Mouse (Mus musculus) embryonic facial prominence, embryonic 12.5 days (tissue): ENCODE results near the gene Slc22a20. TPM values are rescaled to one million over a fixed set of nuclear protein-coding genes. Genes with fewer than 3 reads are reported as not detected.
A peak's percentile ranks its signal among the peaks of the same experiment; 100 is the strongest.

ENCODE experiments used
- ATAC-seq: fragments of 200-750 bp; cut with Nextera tagmentation; 2 replicates; pipeline ENCODE4 v1.8.0; 2017; ENCODE audit not compliant: insufficient number of reproducible peaks, insufficient read depth, low FRiP score, low TSS enrichment
- H3K27ac ChIP-seq: fragments of 300-500 bp; sonication (generic); 2 replicates; pipeline ENCODE4 v1.5.1; 2016; ENCODE audit warnings: mild to moderate bottlenecking
- H3K27me3 ChIP-seq: fragments of 300-500 bp; sonication (generic); 2 replicates; pipeline ENCODE4 v1.6.1; 2016; ENCODE audit warnings: mild to moderate bottlenecking, moderate library complexity
- H3K36me3 ChIP-seq: fragments of 300-500 bp; sonication (generic); 2 replicates; pipeline ENCODE4 v1.6.1; 2016; ENCODE audit warnings: mild to moderate bottlenecking
- H3K4me1 ChIP-seq: fragments of 300-500 bp; sonication (generic); 2 replicates; pipeline ENCODE4 v1.6.1; 2016
- H3K4me2 ChIP-seq: fragments of 300-500 bp; sonication (generic); replicated peaks from 2 replicates; pipeline ENCODE4 v1.6.1; 2016; ENCODE audit warnings: mild to moderate bottlenecking, moderate library complexity
- H3K4me3 ChIP-seq: fragments of 300-500 bp; sonication (generic); 2 replicates; pipeline ENCODE4 v1.5.1; 2016; ENCODE audit warnings: mild to moderate bottlenecking
- H3K9ac ChIP-seq: fragments of 300-500 bp; sonication (generic); 2 replicates; pipeline ENCODE4 v1.6.1; 2016; ENCODE audit warnings: mild to moderate bottlenecking, moderate library complexity
- H3K9me3 ChIP-seq: fragments of 300-500 bp; sonication (generic); 2 replicates; pipeline ENCODE4 v1.6.1; 2016; ENCODE audit warnings: mild to moderate bottlenecking, moderate library complexity
- WGBS: fragments of 180-500 bp; shearing (Covaris S2); methylation state at CpG from one replicate; pipeline ENCODE4 v1.1.7; 2016; 5-methylcytosine and 5-hydroxymethylcytosine counted together
- polyA plus RNA-seq: library from polyadenylated mRNA; unstranded; fragments of >200 nt; fragmentation: Nextera tagmentation; extraction: Ambion mirVana; gene quantifications from 2 replicates; pipeline ENCODE4 v1.2.1, GENCODE M21; 2016

Slc22a20 gene
- polyA plus RNA-seq: not detected in 2 replicates

GRCm38 (mm10) chr19:5986043-5986442 lies at the start of gene Slc22a20:
Gene Slc22a20 (minus strand): TSS chr19:5986143.
- peaks cover 7% of the 10 kb centered on the region for H3K4me1 ChIP-seq
- no peaks in the 10 kb centered on the region for H3K36me3 ChIP-seq
- no peaks in the 10 kb centered on the region for H3K27me3 ChIP-seq
- H3K4me2 ChIP-seq: no peak within 1 kb of the TSS
- H3K27ac ChIP-seq: no peak within 1 kb of the TSS
- no peaks in the 10 kb centered on the region for H3K9me3 ChIP-seq
- no peak within 1 kb of the TSS for H3K4me3 ChIP-seq
- 43% methylated on average over 4 of the region's 4 CpGs for WGBS
- ATAC-seq: no peak
- no peak within 1 kb of the TSS for H3K9ac ChIP-seq

GRCm38 (mm10) chr19:6030520-6031280 lies 44.8 kb upstream of the Slc22a20 start:
- no peak for ATAC-seq
- Histone ChIP-seq H3K4me1 (no peaks in the 10 kb centered on the region), H3K4me2 (no peak overlapping the region), H3K27me3 (no peaks in the 10 kb centered on the region), H3K9ac (no peak overlapping the region), H3K4me3 (no peak overlapping the region), H3K27ac (no peak overlapping the region), H3K36me3 (no peaks in the 10 kb centered on the region), H3K9me3 (no peaks in the 10 kb centered on the region)
- 76% methylated on average over 14 of the region's 14 CpGs for WGBS

GRCm38 (mm10) chr19:6029426-6029825 lies 43.5 kb upstream of the Slc22a20 start:
- Histone ChIP-seq H3K27ac (no peak overlapping the region), H3K36me3 (no peaks in the 10 kb centered on the region), H3K4me2 (no peak overlapping the region), H3K4me3 (no peak overlapping the region), H3K27me3 (no peaks in the 10 kb centered on the region), H3K4me1 (no peaks in the 10 kb centered on the region), H3K9ac (no peak overlapping the region), H3K9me3 (no peaks in the 10 kb centered on the region)
- no peak for ATAC-seq
- WGBS: 74% methylated on average over 9 of the region's 9 CpGs

- ATAC-seq: no peak
- no peaks in the 10 kb centered on the region for H3K9me3 ChIP-seq
- H3K27me3 ChIP-seq: 0 out of 2 replicates have a peak, but pooled peaks cover under 1% of the 10 kb centered on the region
- no peak overlapping the region for H3K9ac ChIP-seq
- no peak overlapping the region for H3K4me2 ChIP-seq
- H3K4me3 ChIP-seq: no peak overlapping the region
- H3K27ac ChIP-seq: no peak overlapping the region
- no peaks in the 10 kb centered on the region for H3K4me1 ChIP-seq
- 69% methylated on average over 6 of the region's 6 CpGs for WGBS
- H3K36me3 ChIP-seq: no peaks in the 10 kb centered on the region
These were observed 43.0 kb upstream of the Slc22a20 start for GRCm38 (mm10) chr19:6028991-6029390.

- H3K36me3 ChIP-seq: no peaks in the 10 kb centered on the region
- 86% methylated on average over 7 of the region's 7 CpGs for WGBS
- no peak overlapping the region for H3K27ac ChIP-seq
- H3K9me3 ChIP-seq: no peaks in the 10 kb centered on the region
- no peaks in the 10 kb centered on the region for H3K4me1 ChIP-seq
- no peak overlapping the region for H3K4me3 ChIP-seq
- no peak overlapping the region for H3K9ac ChIP-seq
- 0 out of 2 replicates have a peak, but pooled peaks cover 3% of the 10 kb centered on the region for H3K27me3 ChIP-seq
- no peak for ATAC-seq
- no peak overlapping the region for H3K4me2 ChIP-seq
These were observed 38.0 kb upstream of the Slc22a20 start for GRCm38 (mm10) chr19:6023930-6024329.

GRCm38 (mm10) chr19:6023059-6023458 lies 37.1 kb upstream of the Slc22a20 start:
- WGBS: 60% methylated on average over 8 of the region's 8 CpGs

GRCm38 (mm10) chr19:6020276-6020675 lies 34.3 kb upstream of the Slc22a20 start:
- H3K27ac ChIP-seq: no peak overlapping the region
- 0 out of 2 replicates have a peak, but pooled peaks cover 17% of the 10 kb centered on the region for H3K27me3 ChIP-seq
- no peaks in the 10 kb centered on the region for H3K9me3 ChIP-seq
- no peak for ATAC-seq
- 57% methylated on average over 3 of the region's 3 CpGs for WGBS
- H3K4me1 ChIP-seq: peaks cover 5% of the 10 kb centered on the region; the same call in 1 of the 2 replicates
- no peaks in the 10 kb centered on the region for H3K36me3 ChIP-seq
- no peak overlapping the region for H3K9ac ChIP-seq
- no peak overlapping the region for H3K4me3 ChIP-seq
- no peak overlapping the region for H3K4me2 ChIP-seq

More at GRCm38 (mm10) chr19:6023059-6023458, 37.1 kb upstream of the Slc22a20 start:
- Histone ChIP-seq H3K27ac (no peak overlapping the region), H3K4me3 (no peak overlapping the region), H3K4me1 (no peaks in the 10 kb centered on the region), H3K9me3 (no peaks in the 10 kb centered on the region), H3K4me2 (no peak overlapping the region), H3K9ac (no peak overlapping the region), H3K36me3 (no peaks in the 10 kb centered on the region), H3K27me3 (0 out of 2 replicates have a peak, but pooled peaks cover 3% of the 10 kb centered on the region)
- no peak for ATAC-seq

- H3K27ac ChIP-seq: no peak overlapping the region
- peaks cover 18% of the 10 kb centered on the region; the same call in 1 of the 2 replicates for H3K27me3 ChIP-seq
- ATAC-seq: no peak
- no peak overlapping the region for H3K4me2 ChIP-seq
- H3K9me3 ChIP-seq: no peaks in the 10 kb centered on the region
- peaks cover 5% of the 10 kb centered on the region; the same call in 1 of the 2 replicates for H3K4me1 ChIP-seq
- 32% methylated on average over 15 of the region's 15 CpGs for WGBS
- H3K36me3 ChIP-seq: no peaks in the 10 kb centered on the region
- no peak overlapping the region for H3K9ac ChIP-seq
- H3K4me3 ChIP-seq: no peak overlapping the region
These were observed 32.5 kb upstream of the Slc22a20 start for GRCm38 (mm10) chr19:6018142-6019089.

GRCm38 (mm10) chr19:6016532-6016931 lies 30.6 kb upstream of the Slc22a20 start:
- H3K27me3 ChIP-seq: peaks cover 18% of the 10 kb centered on the region; the same call in 1 of the 2 replicates
- no peaks in the 10 kb centered on the region for H3K9me3 ChIP-seq
- no peak overlapping the region for H3K27ac ChIP-seq
- no peaks in the 10 kb centered on the region for H3K36me3 ChIP-seq
- no peak overlapping the region for H3K9ac ChIP-seq
- H3K4me2 ChIP-seq: no peak overlapping the region
- 40% methylated on average over 7 of the region's 7 CpGs for WGBS
- H3K4me1 ChIP-seq: peaks cover 5% of the 10 kb centered on the region; the same call in 1 of the 2 replicates
- no peak for ATAC-seq
- H3K4me3 ChIP-seq: no peak overlapping the region

- Histone ChIP-seq H3K36me3 (no peaks in the 10 kb centered on the region), H3K9ac (peak within 1 kb of the TSS; percentile 63), H3K27ac (peak within 1 kb of the TSS; percentile 30), H3K9me3 (no peaks in the 10 kb centered on the region), H3K27me3 (peaks cover 18% of the 10 kb centered on the region; the same call in 1 of the 2 replicates), H3K4me1 (peaks cover 5% of the 10 kb centered on the region; the same call in 1 of the 2 replicates), H3K4me3 (peak within 1 kb of the TSS; percentile 47), H3K4me2 (peak within 1 kb of the TSS; percentile 76)
- peak; percentile 77 for ATAC-seq
- 3% methylated on average over 40 of the region's 40 CpGs for WGBS
These were observed 29.8 kb upstream of the Slc22a20 start, which contains the start of gene Capn1 for GRCm38 (mm10) chr19:6015511-6016315. Gene Capn1 (minus strand): TSS chr19:6015897.
